Mouse (Mus musculus) limb, embryonic 14.5 days (tissue): ENCODE data around the gene Cbln3. TPM values are rescaled to one million over a fixed set of nuclear protein-coding genes. Genes with fewer than 3 reads are reported as not detected.
A peak's percentile ranks its signal among the peaks of the same experiment; 100 is the strongest.

Experiments
- ATAC-seq: fragments of 200-750 bp; cut with Nextera tagmentation; 2 replicates; pipeline ENCODE4 v1.8.0; 2017; ENCODE audit warnings: low read depth, moderate number of reproducible peaks, moderate TSS enrichment; ENCODE audit not compliant: low FRiP score
- DNase-seq: peaks from one replicate; pipeline ENCODE4 v3.0.0-alpha.2; 2015; ENCODE audit warnings: low spot score
- H3K27ac ChIP-seq: fragments of 300-500 bp; sonication (generic); replicated peaks from 2 replicates; pipeline ENCODE4 v1.5.1; 2014; ENCODE audit warnings: low read depth, mild to moderate bottlenecking, low read length, moderate library complexity, mixed read lengths
- H3K27me3 ChIP-seq: fragments of 300-500 bp; sonication (generic); 2 replicates; pipeline ENCODE4 v1.6.1; 2014; ENCODE audit warnings: low read length, mixed read lengths; ENCODE audit not compliant: control insufficient read depth, insufficient read depth
- H3K36me3 ChIP-seq: fragments of 300-500 bp; sonication (generic); 2 replicates; pipeline ENCODE4 v1.6.1; 2014; ENCODE audit warnings: mild to moderate bottlenecking, low read length, moderate library complexity, mixed read lengths; ENCODE audit not compliant: control insufficient read depth, insufficient read depth
- H3K4me1 ChIP-seq: fragments of 300-500 bp; sonication (generic); 2 replicates; pipeline ENCODE4 v1.6.1; 2014; ENCODE audit warnings: antibody characterized with exemption, low read length, mixed read lengths; ENCODE audit not compliant: control insufficient read depth, insufficient read depth
- H3K4me2 ChIP-seq: fragments of 300-500 bp; sonication (generic); replicated peaks from 2 replicates; pipeline ENCODE4 v1.6.1; 2014; ENCODE audit warnings: low read depth, mild to moderate bottlenecking, low read length, moderate library complexity; ENCODE audit not compliant: severe bottlenecking
- H3K4me3 ChIP-seq: fragments of 300-500 bp; sonication (generic); replicated peaks from 2 replicates; pipeline ENCODE4 v1.5.1; 2014; ENCODE audit warnings: low read length
- H3K9ac ChIP-seq: fragments of 300-500 bp; sonication (generic); 2 replicates; pipeline ENCODE4 v1.6.1; 2014; ENCODE audit warnings: mild to moderate bottlenecking, low read depth, low read length, moderate library complexity; ENCODE audit not compliant: severe bottlenecking
- H3K9me3 ChIP-seq: fragments of 300-500 bp; sonication (generic); 2 replicates; pipeline ENCODE4 v1.6.1; 2016; ENCODE audit warnings: low read length; ENCODE audit not compliant: control insufficient read depth
- POLR2A ChIP-seq: fragments of 200-500 bp; IDR thresholded peaks from 2 replicates; pipeline ENCODE4 v1.8.0; 2012; ENCODE audit warnings: inconsistent platforms, mild to moderate bottlenecking, moderate library complexity, borderline replicate concordance; ENCODE audit not compliant: insufficient read depth, insufficient read length; ENCODE audit errors: extremely low read depth
- WGBS: fragments of 180-500 bp; shearing (Covaris S2); extraction: QIAGEN DNeasy Blood & Tissue Kit; methylation state at CpG from one replicate; pipeline ENCODE4 v1.1.7; 2014; 5-methylcytosine and 5-hydroxymethylcytosine counted together
- polyA plus RNA-seq, 2 experiments: library from polyadenylated mRNA; depleted of rRNA in 1 of 2; stranded (reverse) in 1 of 2; unstranded in 1 of 2; fragments of >200 nt; fragmentation: Nextera tagmentation in 1 of 2; extraction: Ambion mirVana in 1 of 2; gene quantifications; 2 replicates each; pipeline versions ENCODE4 v1.2.1 to v1.2.3; 2012 to 2014

The Cbln3 gene
- polyA plus RNA-seq, 2 experiments: 0.54 to 1.0 TPM

- Histone ChIP-seq H3K9me3 (no peaks in the 10 kb centered on the region), H3K4me2 (no peak overlapping the region), H3K9ac (no peak overlapping the region), H3K36me3 (no peaks in the 10 kb centered on the region), H3K4me1 (peaks cover 19% of the 10 kb centered on the region), H3K27ac (no peak overlapping the region), H3K27me3 (no peaks in the 10 kb centered on the region), H3K4me3 (no peak overlapping the region)
- WGBS: 47% methylated on average over 1 of the region's 1 CpGs
- TF ChIP-seq POLR2A: no peak
- ATAC-seq: no peak
- DNase-seq: peak; percentile 45
Measured at GRCm38 (mm10) chr14:55879623-55880022, 4.6 kb downstream of the Cbln3 start.

- no peak for TF ChIP-seq POLR2A
- Histone ChIP-seq H3K4me2 (peak overlapping the region; percentile 35; the same call in 1 of the 2 replicates), H3K9me3 (no peaks in the 10 kb centered on the region), H3K4me3 (no peak overlapping the region), H3K27ac (no peak overlapping the region), H3K4me1 (peaks cover 11% of the 10 kb centered on the region), H3K36me3 (peaks cover under 1% of the 10 kb centered on the region; the same call in 1 of the 2 replicates), H3K27me3 (no peaks in the 10 kb centered on the region), H3K9ac (no peak overlapping the region)
- DNase-seq (no peak), ATAC-seq (0 out of 2 replicates have a peak, but pooled peaks have one; percentile 27)
- 7% methylated on average over 7 of the region's 7 CpGs for WGBS
Measured at GRCm38 (mm10) chr14:55878316-55878940, 5.8 kb downstream of the Cbln3 start.

- 4% methylated on average over 14 of the region's 14 CpGs for WGBS
- peak; percentile 53 for DNase-seq
- Histone ChIP-seq H3K4me2 (peak overlapping the region; percentile 35), H3K9me3 (no peaks in the 10 kb centered on the region), H3K27me3 (no peaks in the 10 kb centered on the region), H3K27ac (0 out of 2 replicates have a peak overlapping the region, but pooled peaks have one; percentile 38), H3K36me3 (peaks cover 8% of the 10 kb centered on the region), H3K9ac (peak overlapping the region; percentile 16; the same call in 1 of the 2 replicates), H3K4me3 (no peak overlapping the region), H3K4me1 (peaks cover 11% of the 10 kb centered on the region)
- ATAC-seq: peak; percentile 24; the same call in 1 of the 2 replicates
- TF ChIP-seq POLR2A: no peak
Measured at GRCm38 (mm10) chr14:55877469-55878315, 6.5 kb downstream of the Cbln3 start.

- no peak for TF ChIP-seq POLR2A
- Histone ChIP-seq H3K9me3 (no peaks in the 10 kb centered on the region), H3K27ac (no peak overlapping the region), H3K9ac (peak overlapping the region; percentile 29; the same call in 1 of the 2 replicates), H3K4me1 (peaks cover 11% of the 10 kb centered on the region), H3K27me3 (no peaks in the 10 kb centered on the region), H3K4me3 (no peak overlapping the region; the same call in 1 of the 2 replicates), H3K36me3 (peaks cover 44% of the 10 kb centered on the region), H3K4me2 (peak overlapping the region; percentile 9)
- 14% methylated on average over 30 of the region's 30 CpGs for WGBS
- ATAC-seq (peak; percentile 31), DNase-seq (peak; percentile 67)
Measured at GRCm38 (mm10) chr14:55873714-55874683, 10.2 kb downstream of the Cbln3 start.
